Mouse (Mus musculus) CH12.LX (cell line): Measurements from ENCODE around the gene Olfr506. TPM values are rescaled to one million over a fixed set of nuclear protein-coding genes. Genes with fewer than 3 reads are reported as not detected.
"Not testable (repeated sequence)": the region's sequence is repeated elsewhere in the genome, so short reads cannot be mapped to it uniquely, and the experiment has no call there.

Experiments used
- DNase-seq: peaks from one replicate; pipeline ENCODE4 v3.0.0-alpha.2; 2013; ENCODE audit errors: extremely low read depth
- H3K27ac ChIP-seq: 2 replicates; pipeline ENCODE4 v1.5.1; 2012; ENCODE audit warnings: low read depth, mild to moderate bottlenecking, control low read depth, moderate library complexity; ENCODE audit not compliant: insufficient read depth
- H3K27me3 ChIP-seq: replicated peaks from 2 replicates; pipeline ENCODE3; 2012; ENCODE audit warnings: inconsistent platforms
- H3K36me3 ChIP-seq, 2 experiments: replicated peaks in 1 of 2; 2 replicates each; pipeline versions ENCODE3 to v1.6.1; 2012; ENCODE audit warnings: inconsistent platforms in 1 of 2, low read length in 1 of 2, mild to moderate bottlenecking in 1 of 2, mixed read lengths in 1 of 2, moderate library complexity in 1 of 2; ENCODE audit not compliant: control insufficient read depth in 1 of 2, insufficient read depth in 1 of 2
- H3K4me1 ChIP-seq, 2 experiments: 2 replicates each; pipeline ENCODE4 v1.6.1; 2012; ENCODE audit warnings: inconsistent platforms in 1 of 2, moderate library complexity in 1 of 2; ENCODE audit not compliant: insufficient read depth in 2 of 2, control insufficient read depth in 1 of 2
- H3K4me2 ChIP-seq: 2 replicates; pipeline ENCODE4 v1.6.1; 2012; ENCODE audit warnings: low read depth, mild to moderate bottlenecking, control low read depth; ENCODE audit not compliant: poor library complexity, insufficient read depth, severe bottlenecking
- H3K4me3 ChIP-seq, 3 experiments: fragments of 150-350 bp in 1 of 3; sonication (generic) in 1 of 3; replicated peaks in 1 of 3; 2 replicates each; pipeline versions ENCODE3 to v1.5.1; 2011 to 2012; ENCODE audit warnings: low read depth in 2 of 3, low read length in 2 of 3, mild to moderate bottlenecking in 2 of 3, moderate library complexity in 2 of 3, control low read depth in 1 of 3, improper control_type of control experiment in 1 of 3, inconsistent platforms in 1 of 3, mixed read lengths in 1 of 3; ENCODE audit not compliant: poor library complexity in 1 of 3
- H3K79me2 ChIP-seq: replicated peaks from 2 replicates; pipeline ENCODE4 v1.6.1; 2012; ENCODE audit warnings: mild to moderate bottlenecking, moderate library complexity; ENCODE audit not compliant: control insufficient read depth, poor library complexity, insufficient read depth, severe bottlenecking; ENCODE audit errors: extremely low read depth
- H3K9ac ChIP-seq: 2 replicates; pipeline ENCODE4 v1.6.1; 2012; ENCODE audit warnings: low read depth, mild to moderate bottlenecking, control low read depth, moderate library complexity; ENCODE audit not compliant: insufficient read depth
- H3K9me3 ChIP-seq: replicated peaks from 2 replicates; pipeline ENCODE3; 2012; ENCODE audit warnings: low read length, inconsistent platforms, mixed read lengths
- BHLHE40 ChIP-seq: IDR thresholded peaks from 2 replicates; pipeline ENCODE4 v1.6.1; 2011; ENCODE audit warnings: mild to moderate bottlenecking, low read depth, low read length, improper control_type of control experiment
- CHD2 ChIP-seq: IDR thresholded peaks from 2 replicates; pipeline ENCODE4 v1.6.1; 2011; ENCODE audit warnings: low read length, improper control_type of control experiment
- CTCF ChIP-seq, 2 experiments: IDR thresholded peaks in 1 of 2; conservative IDR thresholded peaks in 1 of 2; 2 replicates each; pipeline ENCODE4 v1.5.1; 2011 to 2012; ENCODE audit warnings: low read depth in 2 of 2, low read length in 2 of 2, improper control_type of control experiment in 1 of 2, inconsistent platforms in 1 of 2, mild to moderate bottlenecking in 1 of 2, moderate library complexity in 1 of 2
- E2F4 ChIP-seq: IDR thresholded peaks from 2 replicates; pipeline ENCODE4 v1.6.1; 2011; ENCODE audit warnings: low read depth, low read length, improper control_type of control experiment; ENCODE audit not compliant: insufficient replicate concordance
- GABPA ChIP-seq: IDR thresholded peaks from 2 replicates; pipeline ENCODE4 v1.6.1; 2012; ENCODE audit warnings: low read depth, low read length, improper control_type of control experiment, inconsistent platforms; ENCODE audit not compliant: insufficient replicate concordance
- IRF4 ChIP-seq: IDR thresholded peaks from 2 replicates; pipeline ENCODE4 v1.6.1; 2014; ENCODE audit warnings: low read depth, mild to moderate bottlenecking, inconsistent platforms, low read length, improper control_type of control experiment
- JUN ChIP-seq: IDR thresholded peaks from 2 replicates; pipeline ENCODE4 v1.6.1; 2011; ENCODE audit warnings: low read depth, mild to moderate bottlenecking, low read length, improper control_type of control experiment, moderate library complexity; ENCODE audit not compliant: insufficient read depth
- MAX ChIP-seq: IDR thresholded peaks from 2 replicates; pipeline ENCODE4 v1.6.1; 2011; ENCODE audit warnings: low read length, improper control_type of control experiment
- MAZ ChIP-seq: IDR thresholded peaks from 2 replicates; pipeline ENCODE4 v1.6.1; 2012; ENCODE audit warnings: low read depth, mild to moderate bottlenecking, inconsistent platforms, low read length, improper control_type of control experiment, moderate library complexity
- MXI1 ChIP-seq: IDR thresholded peaks from 2 replicates; pipeline ENCODE4 v1.6.1; 2011; ENCODE audit warnings: mild to moderate bottlenecking, low read depth, low read length, improper control_type of control experiment
- NELFE ChIP-seq: IDR thresholded peaks from 2 replicates; pipeline ENCODE4 v1.6.1; 2011; ENCODE audit warnings: low read depth, low read length, improper control_type of control experiment
- POLR2A ChIP-seq: IDR thresholded peaks from 2 replicates; pipeline ENCODE4 v1.6.1; 2011; ENCODE audit warnings: low read depth, mild to moderate bottlenecking, improper control_type of control experiment, low read length
- RAD21 ChIP-seq: IDR thresholded peaks from 2 replicates; pipeline ENCODE4 v1.6.1; 2011; ENCODE audit warnings: low read depth, mild to moderate bottlenecking, low read length, improper control_type of control experiment, moderate library complexity
- RCOR1 ChIP-seq: conservative IDR thresholded peaks from 2 replicates; pipeline ENCODE4 v1.6.1; 2012; ENCODE audit warnings: low read depth, mild to moderate bottlenecking, inconsistent platforms, low read length, improper control_type of control experiment
- TCF12 ChIP-seq: IDR thresholded peaks from 2 replicates; pipeline ENCODE4 v1.6.1; 2014; ENCODE audit warnings: low read depth, mild to moderate bottlenecking, inconsistent platforms, low read length, improper control_type of control experiment
- USF2 ChIP-seq: conservative IDR thresholded peaks from 2 replicates; pipeline ENCODE4 v1.6.1; 2011; ENCODE audit warnings: low read depth, low read length, improper control_type of control experiment
- ZKSCAN1 ChIP-seq: IDR thresholded peaks from 2 replicates; pipeline ENCODE4 v1.6.1; 2012; ENCODE audit warnings: low read depth, inconsistent platforms, low read length, improper control_type of control experiment, borderline replicate concordance
- ZNF384 ChIP-seq: IDR thresholded peaks from 2 replicates; pipeline ENCODE4 v1.6.1; 2012; ENCODE audit warnings: low read depth, low read length, improper control_type of control experiment, inconsistent platforms
- dilution Hi-C: fragments of 300-500 bp; cut with MboI; formaldehyde crosslinking; loops from 2 replicates; pipeline ENCODE4 v1.14.3; 2020; ENCODE audit warnings: low sequenced_read_pairs; ENCODE audit not compliant: extremely low pct_unique_long_range_greater_than_20kb, extremely low pct_ligation_motif_present
- in situ Hi-C: fragments of 300-500 bp; cut with MboI; formaldehyde crosslinking; loops from 3 replicates; pipeline ENCODE4 v1.14.3; 2019; ENCODE audit warnings: low sequenced_read_pairs, low pct_ligation_motif_present, low pct_unique_long_range_greater_than_20kb, mixed read lengths
- polyA plus RNA-seq: library from polyadenylated mRNA; unstranded; fragments of >175 nt; gene quantifications from 2 replicates; pipeline ENCODE4 v1.2.1, GENCODE M21; 2012; ENCODE audit warnings: low read depth; ENCODE audit not compliant: insufficient read length
- total RNA-seq, 2 experiments: library from RNA; depleted of rRNA; stranded (reverse); fragments of 300-350 nt in 1 of 2; fragments of >200 nt in 1 of 2; gene quantifications; 2 replicates each; pipeline ENCODE4 v1.2.3; 2012 to 2014

Gene Olfr506
- total and polyA plus RNA-seq, 3 experiments: not detected

DNA sequence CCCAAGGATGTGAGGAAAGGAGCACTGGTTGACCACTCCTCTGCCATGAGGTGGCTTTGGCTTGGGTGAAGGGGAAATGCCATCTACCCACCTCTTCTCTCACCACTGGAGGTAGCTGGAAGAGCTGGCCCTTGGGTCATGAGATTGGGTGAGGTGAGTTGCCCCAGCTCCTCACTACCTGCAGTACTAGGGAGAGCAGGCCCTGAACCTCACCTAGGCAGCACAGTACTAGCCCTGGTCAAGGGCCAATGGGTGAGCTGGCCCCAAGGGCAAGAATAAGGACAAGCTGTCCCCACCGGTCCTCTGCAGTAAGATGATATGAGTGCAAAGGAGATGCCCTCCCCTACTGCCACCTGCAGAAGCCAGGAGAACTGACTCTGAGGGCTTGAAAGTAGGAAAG, 20.8 kb upstream of the Olfr506 start:
- dilution Hi-C loops: no loop called here
- Histone ChIP-seq H3K79me2 (no peaks in the 10 kb centered on the region), H3K9ac (no peak overlapping the region), H3K27me3 (no peaks in the 10 kb centered on the region), H3K4me1 (no peaks in the 10 kb centered on the region), H3K27ac (no peak overlapping the region), H3K9me3 (peaks cover 29% of the 10 kb centered on the region), H3K36me3 (no peaks in the 10 kb centered on the region), H3K4me2 (no peak overlapping the region), H3K4me3 (no peak overlapping the region)
- TF ChIP-seq JUN: no peak
- no peak for TF ChIP-seq RCOR1
- no peak for TF ChIP-seq USF2
- TF ChIP-seq IRF4: no peak
- no peak for TF ChIP-seq MXI1
- TF ChIP-seq CTCF (conservative IDR thresholded peaks at IDR 0.05 in 1 of 2, IDR thresholded peaks at IDR 0.05 in 1 of 2; ENCODE audit: low read depth in 2 of 2, low read length in 2 of 2): no peak
- TF ChIP-seq GABPA: no peak
- TF ChIP-seq MAX: no peak
- no peak for TF ChIP-seq NELFE
- TF ChIP-seq ZNF384: no peak
- no peak for TF ChIP-seq TCF12
- no peak for TF ChIP-seq CHD2
- no peak for TF ChIP-seq RAD21
- TF ChIP-seq ZKSCAN1: no peak
- TF ChIP-seq POLR2A: no peak
- TF ChIP-seq BHLHE40: no peak
- TF ChIP-seq MAZ: no peak
- TF ChIP-seq E2F4: no peak
- no peak for DNase-seq
- in situ Hi-C loops: no loop called here

DNA sequence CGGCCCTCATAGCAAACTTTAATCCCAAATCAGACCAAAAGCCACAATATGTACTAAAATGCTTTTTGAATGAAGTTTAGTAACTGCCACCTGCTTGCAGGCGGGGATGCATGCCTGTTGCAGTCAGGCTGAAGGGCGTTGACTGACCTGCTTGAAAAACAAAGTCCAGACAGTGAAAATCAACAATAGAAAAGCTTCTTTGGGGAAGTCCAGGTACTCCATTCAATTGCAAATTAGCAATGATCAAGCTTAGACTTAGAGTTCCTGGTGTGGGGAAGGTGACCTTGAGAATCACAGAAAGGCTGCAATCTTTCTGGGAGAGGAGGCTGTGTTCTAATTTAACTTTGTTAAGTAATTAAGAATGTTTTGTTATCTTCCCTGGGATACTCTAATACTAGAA, 8.7 kb upstream of the Olfr506 start:
- dilution Hi-C loops, H3K4me2 ChIP-seq, in situ Hi-C loops, H3K79me2 ChIP-seq, H3K4me3 ChIP-seq, H3K36me3 ChIP-seq, DNase-seq, H3K9ac ChIP-seq, H3K9me3 ChIP-seq, H3K27me3 ChIP-seq, H3K27ac ChIP-seq, H3K4me1 ChIP-seq: not testable (repeated sequence)
